Mouse (Mus musculus) forebrain, postnatal 0 days (tissue): ENCODE results near the gene Diaph2. TPM values are rescaled to one million over a fixed set of nuclear protein-coding genes. Genes with fewer than 3 reads are reported as not detected.
A peak's percentile ranks its signal among the peaks of the same experiment; 100 is the strongest.

Experiments used
- ATAC-seq: fragments of 200-750 bp; cut with Nextera tagmentation; 2 replicates; pipeline ENCODE4 v1.8.0; 2017; ENCODE audit warnings: mild to moderate bottlenecking, moderate library complexity
- DNase-seq: peaks from one replicate; pipeline ENCODE4 v3.0.0-alpha.2; 2015
- H3K27ac ChIP-seq: fragments of 300-500 bp; sonication (generic); 2 replicates; pipeline ENCODE4 v1.5.1; 2014; ENCODE audit warnings: low read depth, mild to moderate bottlenecking, antibody characterized with exemption, low read length, moderate library complexity, mixed read lengths
- H3K27me3 ChIP-seq: fragments of 300-500 bp; sonication (generic); 2 replicates; pipeline ENCODE4 v1.6.1; 2014; ENCODE audit warnings: mild to moderate bottlenecking, low read length, mixed read lengths; ENCODE audit not compliant: insufficient read depth
- H3K36me3 ChIP-seq: fragments of 300-500 bp; sonication (generic); 2 replicates; pipeline ENCODE4 v1.6.1; 2014; ENCODE audit warnings: mild to moderate bottlenecking, moderate library complexity; ENCODE audit not compliant: insufficient read depth
- H3K4me1 ChIP-seq: fragments of 300-500 bp; sonication (generic); 2 replicates; pipeline ENCODE4 v1.6.1; 2014; ENCODE audit warnings: antibody characterized with exemption; ENCODE audit not compliant: insufficient read depth
- H3K4me2 ChIP-seq: fragments of 300-500 bp; sonication (generic); 2 replicates; pipeline ENCODE4 v1.6.1; 2014; ENCODE audit warnings: low read depth, mild to moderate bottlenecking, moderate library complexity
- H3K4me3 ChIP-seq: fragments of 300-500 bp; sonication (generic); 2 replicates; pipeline ENCODE4 v1.5.1; 2014; ENCODE audit warnings: low read depth, low read length, mixed read lengths
- H3K9ac ChIP-seq: fragments of 300-500 bp; sonication (generic); 2 replicates; pipeline ENCODE4 v1.6.1; 2014; ENCODE audit warnings: mild to moderate bottlenecking
- H3K9me3 ChIP-seq: fragments of 300-500 bp; sonication (generic); 2 replicates; pipeline ENCODE4 v1.6.1; 2016; ENCODE audit warnings: low read length
- CTCF ChIP-seq: sonication (generic); IDR thresholded peaks from 2 replicates; pipeline ENCODE4 v1.5.1; 2016; ENCODE audit warnings: antibody characterized with exemption, control low read depth, low read depth
- WGBS: fragments of 180-500 bp; shearing (Covaris S2); extraction: QIAGEN DNeasy Blood & Tissue Kit; methylation state at CpG from one replicate; pipeline ENCODE4 v1.1.7; 2014; 5-methylcytosine and 5-hydroxymethylcytosine counted together
- polyA plus RNA-seq: library from polyadenylated mRNA; unstranded; fragments of >200 nt; fragmentation: Nextera tagmentation; extraction: Ambion mirVana; gene quantifications from 2 replicates; pipeline ENCODE4 v1.2.1, GENCODE M21; 2015
- total RNA-seq: library from RNA; depleted of rRNA; stranded (reverse); fragments of >200 nt; gene quantifications from 2 replicates; pipeline ENCODE4 v1.2.3, GENCODE M21; 2014

The Diaph2 gene
- total and polyA plus RNA-seq, 2 experiments from 2014 or later: 4.2 to 4.7 TPM

- 73% methylated on average over 3 of the region's 3 CpGs for WGBS
- no peak for ATAC-seq
- Histone ChIP-seq H3K4me2 (no peak overlapping the region), H3K4me3 (no peak overlapping the region), H3K27ac (no peak overlapping the region), H3K4me1 (no peaks in the 10 kb centered on the region), H3K27me3 (no peaks in the 10 kb centered on the region), H3K9ac (no peak overlapping the region), H3K9me3 (no peaks in the 10 kb centered on the region), H3K36me3 (no peaks in the 10 kb centered on the region)
- no peak for TF ChIP-seq CTCF
- no peak for DNase-seq
Measured at GRCm38 (mm10) chrX:129745976-129746375, 3.6 kb upstream of the Diaph2 start.

GRCm38 (mm10) chrX:129749102-129749501 is 440 bp upstream of the Diaph2 start:
- 38% methylated on average over 1 of the region's 1 CpGs for WGBS
- ATAC-seq: no peak

GRCm38 (mm10) chrX:129750094-129750569 is 590 bp downstream of the Diaph2 start:
- WGBS: 31% methylated on average over 31 of the region's 31 CpGs
- H3K9ac ChIP-seq: peak overlapping the region; percentile 63
- H3K36me3 ChIP-seq: no peaks in the 10 kb centered on the region
- peak overlapping the region; percentile 50 for H3K4me2 ChIP-seq
- no peaks in the 10 kb centered on the region for H3K27me3 ChIP-seq
- peak overlapping the region; percentile 59; the same call in 1 of the 2 replicates for H3K27ac ChIP-seq
- no peak for TF ChIP-seq CTCF
- ATAC-seq (peak; percentile 71), DNase-seq (peak; percentile 30)
- H3K4me3 ChIP-seq: peak overlapping the region; percentile 56
- no peaks in the 10 kb centered on the region for H3K9me3 ChIP-seq
- no peaks in the 10 kb centered on the region for H3K4me1 ChIP-seq

More at GRCm38 (mm10) chrX:129749102-129749501, 440 bp upstream of the Diaph2 start:
- peak overlapping the region; percentile 56 for H3K4me3 ChIP-seq
- no peak overlapping the region for H3K27ac ChIP-seq
- no peak for DNase-seq
- H3K4me1 ChIP-seq: no peaks in the 10 kb centered on the region
- no peaks in the 10 kb centered on the region for H3K9me3 ChIP-seq
- H3K36me3 ChIP-seq: no peaks in the 10 kb centered on the region
- no peak for TF ChIP-seq CTCF
- H3K4me2 ChIP-seq: peak overlapping the region; percentile 50
- H3K27me3 ChIP-seq: no peaks in the 10 kb centered on the region
- no peak overlapping the region for H3K9ac ChIP-seq

GRCm38 (mm10) chrX:129750606-129751005 is 1.1 kb downstream of the Diaph2 start:
- no peaks in the 10 kb centered on the region for H3K27me3 ChIP-seq
- 20% methylated on average over 6 of the region's 6 CpGs for WGBS
- peak overlapping the region; percentile 56 for H3K4me3 ChIP-seq
- no peak overlapping the region for H3K27ac ChIP-seq
- no peaks in the 10 kb centered on the region for H3K9me3 ChIP-seq
- H3K36me3 ChIP-seq: no peaks in the 10 kb centered on the region
- DNase-seq: no peak
- TF ChIP-seq CTCF: no peak
- H3K9ac ChIP-seq: peak overlapping the region; percentile 63; the same call in 1 of the 2 replicates
- ATAC-seq: no peak
- no peaks in the 10 kb centered on the region for H3K4me1 ChIP-seq
- H3K4me2 ChIP-seq: peak overlapping the region; percentile 50

- H3K27ac ChIP-seq: no peak overlapping the region
- no peaks in the 10 kb centered on the region for H3K4me1 ChIP-seq
- H3K27me3 ChIP-seq: no peaks in the 10 kb centered on the region
- H3K4me2 ChIP-seq: no peak overlapping the region
- DNase-seq: no peak
- H3K36me3 ChIP-seq: no peaks in the 10 kb centered on the region
- H3K4me3 ChIP-seq: no peak overlapping the region
- no peak for ATAC-seq
- H3K9me3 ChIP-seq: no peaks in the 10 kb centered on the region
- no peak overlapping the region for H3K9ac ChIP-seq
- no peak for TF ChIP-seq CTCF
Measured at GRCm38 (mm10) chrX:129756606-129757005, 7.1 kb downstream of the Diaph2 start.

GRCm38 (mm10) chrX:129762649-129763048 is 13.1 kb downstream of the Diaph2 start:
- H3K4me2 ChIP-seq: no peak overlapping the region
- ATAC-seq (0 out of 2 replicates have a peak, but pooled peaks have one; percentile 23), DNase-seq (no peak)
- WGBS: 70% methylated on average over 2 of the region's 2 CpGs
- no peak overlapping the region for H3K9ac ChIP-seq
- no peak for TF ChIP-seq CTCF
- H3K27ac ChIP-seq: no peak overlapping the region
- H3K4me3 ChIP-seq: no peak overlapping the region
- no peaks in the 10 kb centered on the region for H3K27me3 ChIP-seq
- no peaks in the 10 kb centered on the region for H3K36me3 ChIP-seq
- H3K4me1 ChIP-seq: no peaks in the 10 kb centered on the region
- H3K9me3 ChIP-seq: no peaks in the 10 kb centered on the region

GRCm38 (mm10) chrX:129765378-129765777 is 15.8 kb downstream of the Diaph2 start:
- WGBS: 46% methylated on average over 2 of the region's 2 CpGs
- DNase-seq: no peak

More at GRCm38 (mm10) chrX:129765378-129765777, 15.8 kb downstream of the Diaph2 start:
- no peaks in the 10 kb centered on the region for H3K9me3 ChIP-seq
- no peak for ATAC-seq
- H3K4me1 ChIP-seq: no peaks in the 10 kb centered on the region
- H3K4me3 ChIP-seq: no peak overlapping the region
- no peaks in the 10 kb centered on the region for H3K36me3 ChIP-seq
- H3K27me3 ChIP-seq: no peaks in the 10 kb centered on the region
- H3K4me2 ChIP-seq: no peak overlapping the region
- no peak overlapping the region for H3K27ac ChIP-seq
- no peak overlapping the region for H3K9ac ChIP-seq
- TF ChIP-seq CTCF: no peak
